Mouse (Mus musculus) liver, adult 2 months (tissue): ENCODE data around the gene Cpeb3.

Experiments used
- CTCF ChIP-seq: fragments of 200-500 bp; IDR thresholded peaks from 2 replicates; pipeline ENCODE4 v1.5.1; 2011; ENCODE audit warnings: low read depth, low read length, control low read depth
- POLR2A ChIP-seq: fragments of 200-500 bp; IDR thresholded peaks from 2 replicates; pipeline ENCODE4 v1.6.1; 2011; ENCODE audit warnings: low read length, control low read depth; ENCODE audit not compliant: insufficient read depth; ENCODE audit errors: extremely low read depth

GRCm38 (mm10) chr19:37239096-37239495 is 30.7 kb upstream of the Cpeb3 start:
- TF ChIP-seq CTCF (no peak), POLR2A (no peak)
